Mouse (Mus musculus): ENCODE results near the gene Naa40. TPM values are rescaled to one million over a fixed set of nuclear protein-coding genes. Genes with fewer than 3 reads are reported as not detected.

Gene Naa40
- polyA plus RNA-seq, 1 experiment, result 69.3 TPM

- H3K4me3 ChIP-seq (ENCODE audit: control insufficient read depth, low read depth, low read length), result no peak overlapping the region
- H3K36me3 ChIP-seq (ENCODE audit: control insufficient read depth, insufficient read depth, low read length), result no peaks in the 10 kb centered on the region
- H3K4me1 ChIP-seq (ENCODE audit: control insufficient read depth, insufficient read depth, low read length), result peaks cover 14% of the 10 kb centered on the region
- TF ChIP-seq POLR2A (IDR thresholded peaks at IDR 0.05; ENCODE audit: control insufficient read depth, low read depth, low read length) (no peak), CTCF (IDR thresholded peaks at IDR 0.05; ENCODE audit: control insufficient read depth, insufficient read depth, insufficient replicate concordance, low read depth, low read length) (no peak)
- H3K27me3 ChIP-seq (ENCODE audit: control insufficient read depth, insufficient read depth, low read length), result no peaks in the 10 kb centered on the region
- no peak overlapping the region for H3K27ac ChIP-seq (ENCODE audit: control insufficient read depth, insufficient read depth, low read depth, low read length)
These were observed 59.5 kb downstream of the Naa40 start for GRCm38 (mm10) chr19:7181496-7181895.

GRCm38 (mm10) chr19:7180756-7181405 is 60.1 kb downstream of the Naa40 start:
- Histone ChIP-seq H3K4me1 (ENCODE audit: control insufficient read depth, insufficient read depth, low read length) (peaks cover 14% of the 10 kb centered on the region), H3K27me3 (ENCODE audit: control insufficient read depth, insufficient read depth, low read length) (no peaks in the 10 kb centered on the region), H3K4me3 (ENCODE audit: control insufficient read depth, low read depth, low read length) (no peak overlapping the region), H3K27ac (ENCODE audit: control insufficient read depth, insufficient read depth, low read depth, low read length) (no peak overlapping the region), H3K36me3 (ENCODE audit: control insufficient read depth, insufficient read depth, low read length) (no peaks in the 10 kb centered on the region)
- TF ChIP-seq POLR2A (IDR thresholded peaks at IDR 0.05; ENCODE audit: control insufficient read depth, low read depth, low read length) (no peak), CTCF (IDR thresholded peaks at IDR 0.05; ENCODE audit: control insufficient read depth, insufficient read depth, insufficient replicate concordance, low read depth, low read length) (no peak)

- Histone ChIP-seq H3K36me3 (ENCODE audit: control insufficient read depth, insufficient read depth, low read length) (no peaks in the 10 kb centered on the region), H3K4me1 (ENCODE audit: control insufficient read depth, insufficient read depth, low read length) (peaks cover 14% of the 10 kb centered on the region), H3K4me3 (ENCODE audit: control insufficient read depth, low read depth, low read length) (no peak overlapping the region), H3K27me3 (ENCODE audit: control insufficient read depth, insufficient read depth, low read length) (no peaks in the 10 kb centered on the region), H3K27ac (ENCODE audit: control insufficient read depth, insufficient read depth, low read depth, low read length) (no peak overlapping the region)
- TF ChIP-seq POLR2A (IDR thresholded peaks at IDR 0.05; ENCODE audit: control insufficient read depth, low read depth, low read length) (no peak), CTCF (IDR thresholded peaks at IDR 0.05; ENCODE audit: control insufficient read depth, insufficient read depth, insufficient replicate concordance, low read depth, low read length) (no peak)
These were observed 62.0 kb downstream of the Naa40 start for GRCm38 (mm10) chr19:7178841-7179452.

- no peaks in the 10 kb centered on the region for H3K36me3 ChIP-seq (ENCODE audit: control insufficient read depth, insufficient read depth, low read length)
- H3K27me3 ChIP-seq (ENCODE audit: control insufficient read depth, insufficient read depth, low read length), result no peaks in the 10 kb centered on the region
- no peak for TF ChIP-seq POLR2A (IDR thresholded peaks at IDR 0.05; ENCODE audit: control insufficient read depth, low read depth, low read length)
- TF ChIP-seq CTCF (IDR thresholded peaks at IDR 0.05; ENCODE audit: control insufficient read depth, insufficient read depth, insufficient replicate concordance, low read depth, low read length), result no peak
- H3K4me3 ChIP-seq (ENCODE audit: control insufficient read depth, low read depth, low read length), result no peak overlapping the region
- peaks cover 14% of the 10 kb centered on the region for H3K4me1 ChIP-seq (ENCODE audit: control insufficient read depth, insufficient read depth, low read length)
- H3K27ac ChIP-seq (ENCODE audit: control insufficient read depth, insufficient read depth, low read depth, low read length), result no peak overlapping the region
These were observed 63.0 kb downstream of the Naa40 start for GRCm38 (mm10) chr19:7177804-7178511.

GRCm38 (mm10) chr19:7176041-7176696 is 64.8 kb downstream of the Naa40 start:
- Histone ChIP-seq H3K27ac (ENCODE audit: control insufficient read depth, insufficient read depth, low read depth, low read length) (no peak overlapping the region), H3K27me3 (ENCODE audit: control insufficient read depth, insufficient read depth, low read length) (no peaks in the 10 kb centered on the region), H3K4me1 (ENCODE audit: control insufficient read depth, insufficient read depth, low read length) (peaks cover 19% of the 10 kb centered on the region)

More at GRCm38 (mm10) chr19:7176041-7176696, 64.8 kb downstream of the Naa40 start:
- TF ChIP-seq POLR2A (IDR thresholded peaks at IDR 0.05; ENCODE audit: control insufficient read depth, low read depth, low read length) (no peak), CTCF (IDR thresholded peaks at IDR 0.05; ENCODE audit: control insufficient read depth, insufficient read depth, insufficient replicate concordance, low read depth, low read length) (no peak)
- Histone ChIP-seq H3K36me3 (ENCODE audit: control insufficient read depth, insufficient read depth, low read length) (no peaks in the 10 kb centered on the region), H3K4me3 (ENCODE audit: control insufficient read depth, low read depth, low read length) (no peak overlapping the region)

Other genes with a start within 250 kb of the Naa40 start
- 109 and 123 TPM in 2 replicates for gene Dnajc4, start 248.6 kb downstream of the Naa40 start, polyA plus RNA-seq (2012; rRNA removed)
- gene Nudt22, start 245.1 kb downstream of the Naa40 start, polyA plus RNA-seq (2012; rRNA removed), result 8.6 and 10.0 TPM in 2 replicates
- gene Trpt1, start 245.1 kb downstream of the Naa40 start, polyA plus RNA-seq (2012; rRNA removed), result 6.6 and 6.7 TPM in 2 replicates
- gene Fermt3, start 221.7 kb downstream of the Naa40 start, polyA plus RNA-seq (2012; rRNA removed), result 1.3 and 1.4 TPM in 2 replicates
- 53.1 and 54.5 TPM in 2 replicates for gene Stip1, start 201.2 kb downstream of the Naa40 start, polyA plus RNA-seq (2012; rRNA removed)
- 39.2 and 47.3 TPM in 2 replicates for gene Macrod1, start 184.4 kb downstream of the Naa40 start, polyA plus RNA-seq (2012; rRNA removed)
- 2.3 and 3.1 TPM in 2 replicates for gene Flrt1, start 135.5 kb downstream of the Naa40 start, polyA plus RNA-seq (2012; rRNA removed)
- 49.4 and 49.9 TPM in 2 replicates for gene Otub1, start 34.9 kb downstream of the Naa40 start, polyA plus RNA-seq (2012; rRNA removed)
- gene Cox8a, start 23.6 kb downstream of the Naa40 start, polyA plus RNA-seq (2012; rRNA removed), result 117 and 148 TPM in 2 replicates
- 3.6 and 4.1 TPM in 2 replicates for gene Rcor2, start 26.1 kb upstream of the Naa40 start, polyA plus RNA-seq (2012; rRNA removed)
- gene Mark2, start 100.7 kb upstream of the Naa40 start, polyA plus RNA-seq (2012; rRNA removed), result 108 and 117 TPM in 2 replicates
- 63.6 and 70.6 TPM in 2 replicates for gene Spindoc, start 141.8 kb upstream of the Naa40 start, polyA plus RNA-seq (2012; rRNA removed)
- 1.9 and 2.4 TPM in 2 replicates for gene 2700081O15Rik, start 176.4 kb upstream of the Naa40 start, polyA plus RNA-seq (2012; rRNA removed)
- gene Rtn3, start 242.1 kb upstream of the Naa40 start, polyA plus RNA-seq (2012; rRNA removed), result 70.5 and 88.7 TPM in 2 replicates

Data from testis, adult 2 months (tissue).